ENCODE assay signal across 10 mouse cellular contexts in genomic region chr7:29370031-29370430, GRCm38 (mm10).
DNase-seq lines count a peak whose midpoint lies in the region; ATAC-seq and TF ChIP-seq lines count a peak whose summit lies in the region.
"Had no signal": no experiment of that assay in that cellular context is flagged by ENCODE, and none has a peak within 500 bp of the region (broad histone marks: within the 10 kb centered on the region; RNA-seq: fewer than 3 reads in every experiment).

No protein-coding gene starts in this region.

- TF ChIP-seq CTCF in left cerebral cortex, adult 2 months (IDR thresholded peaks at IDR 0.05): peak; percentile 29
- peak; percentile 44; the same call in 1 of the 2 replicates for TF ChIP-seq CTCF in liver, embryonic 14.5 days (IDR thresholded peaks at IDR 0.05; ENCODE audit: low read depth)

- no peak for TF ChIP-seq EP300 in liver, embryonic 14.5 days (IDR thresholded peaks at IDR 0.05; ENCODE audit: low read depth)

- intact Hi-C loops in left cerebral cortex, adult 2 months (cut with DNase I): no loop called here

- DNase-seq in embryo, embryonic 10 days (ENCODE audit: low spot score): peak; percentile 47
- DNase-seq in embryo, embryonic 9.5 days (ENCODE audit: extremely low spot score): no peak
- no peak for DNase-seq in left cerebral cortex, adult 2 months (ENCODE audit: extremely low spot score in 1 of 2, low spot score in 2 of 2)
- no peak for DNase-seq in left cerebral cortex, adult 9 months (ENCODE audit: low spot score in 2 of 2)
- peak; percentile 49 for DNase-seq in ES-CJ7 (ENCODE audit: low read depth, low spot score)
- DNase-seq in liver, embryonic 14.5 days (ENCODE audit: low read depth in 3 of 3, low spot score in 3 of 3): no peak
- no peak for DNase-seq in gastrocnemius, postnatal 4 days (ENCODE audit: low spot score in 2 of 2)
- no peak for DNase-seq in gastrocnemius, adult 8-10 months (ENCODE audit: low spot score in 2 of 2)

- H3K4me1 ChIP-seq in liver, embryonic 14.5 days (replicated peaks; ENCODE audit: control insufficient read depth in 2 of 2, insufficient read depth in 2 of 2, low read length in 1 of 2): no peaks in the 10 kb centered on the region
- H3K4me1 ChIP-seq: heart, embryonic 13.5 days had no signal

- H3K4me3 ChIP-seq in left cerebral cortex, adult 2 months: no peak overlapping the region
- no peak overlapping the region for H3K4me3 ChIP-seq in liver, embryonic 14.5 days (ENCODE audit: insufficient read depth in 1 of 2, low read depth in 2 of 2, low read length in 2 of 2)
- H3K4me3 ChIP-seq: heart, embryonic 13.5 days; midbrain, embryonic 12.5 days had no signal

- no peak overlapping the region for H3K9ac ChIP-seq in liver, embryonic 14.5 days (replicated peaks)
- H3K9ac ChIP-seq: heart, embryonic 13.5 days; midbrain, embryonic 12.5 days had no signal

- 59% methylated on average over 6 of the region's 6 CpGs for WGBS in liver, embryonic 14.5 days (ENCODE audit: insufficient replicate concordance)

- no peak overlapping the region for H3K27ac ChIP-seq in left cerebral cortex, adult 2 months
- H3K27ac ChIP-seq in liver, embryonic 14.5 days: no peak overlapping the region
- H3K27ac ChIP-seq: heart, embryonic 13.5 days; midbrain, embryonic 12.5 days had no signal

- ATAC-seq in liver, embryonic 14.5 days (ENCODE audit: insufficient read depth): no peak

- H3K27me3 ChIP-seq in liver, embryonic 14.5 days (ENCODE audit: control insufficient read depth, insufficient read depth, low read length): no peaks in the 10 kb centered on the region
- H3K27me3 ChIP-seq: midbrain, embryonic 12.5 days had no signal

- no peaks in the 10 kb centered on the region for H3K36me3 ChIP-seq in liver, embryonic 14.5 days (replicated peaks; ENCODE audit: control insufficient read depth, insufficient read depth, low read depth)

- no peak overlapping the region for H3K4me2 ChIP-seq in liver, embryonic 14.5 days (ENCODE audit: low read depth)
- H3K4me2 ChIP-seq: heart, embryonic 13.5 days; midbrain, embryonic 12.5 days had no signal

- no peaks in the 10 kb centered on the region for H3K9me3 ChIP-seq in liver, embryonic 14.5 days (ENCODE audit: control insufficient read depth, low read length)
- H3K9me3 ChIP-seq: heart, embryonic 13.5 days; midbrain, embryonic 12.5 days had no signal

Comparison
In these comparisons a context has a peak if more than half of its experiments do, and no peak if none do; other contexts are left out.
1. DNase-seq: peak in embryo, embryonic 10 days (single experiment) and ES-CJ7 (single experiment); none in embryo, embryonic 9.5 days (single experiment), left cerebral cortex, adult 2 months (0 of 2), left cerebral cortex, adult 9 months (0 of 2), liver, embryonic 14.5 days (0 of 3), gastrocnemius, postnatal 4 days (0 of 2) and gastrocnemius, adult 8-10 months (0 of 2).